Mouse (Mus musculus) liver, adult 2 months (tissue): ENCODE measurements around the gene Map3k1. TPM values are rescaled to one million over a fixed set of nuclear protein-coding genes. Genes with fewer than 3 reads are reported as not detected.

Experiments used
- DNase-seq: peaks from one replicate; pipeline ENCODE4 v3.0.0-alpha.2; 2011; ENCODE audit warnings: low read depth, low spot score; ENCODE audit errors: extremely low read depth
- H3K27ac ChIP-seq: fragments of 200-500 bp; replicated peaks from 2 replicates; pipeline ENCODE4 v1.5.1; 2012; ENCODE audit warnings: low read depth, mild to moderate bottlenecking, control low read depth, inconsistent platforms, low read length; ENCODE audit not compliant: insufficient read depth
- H3K27me3 ChIP-seq: fragments of 200-500 bp; 2 replicates; pipeline ENCODE4 v1.6.1; 2012; ENCODE audit warnings: mild to moderate bottlenecking, moderate library complexity, low read length, inconsistent platforms; ENCODE audit not compliant: control insufficient read depth, insufficient read depth
- H3K36me3 ChIP-seq: fragments of 200-500 bp; 2 replicates; pipeline ENCODE4 v1.6.1; 2012; ENCODE audit warnings: low read length, inconsistent platforms; ENCODE audit not compliant: control insufficient read depth, insufficient read depth
- H3K4me1 ChIP-seq: fragments of 200-500 bp; 2 replicates; pipeline ENCODE4 v1.6.1; 2011; ENCODE audit warnings: low read length; ENCODE audit not compliant: control insufficient read depth, insufficient read depth
- H3K4me3 ChIP-seq: fragments of 200-500 bp; 2 replicates; pipeline ENCODE4 v1.5.1; 2011; ENCODE audit warnings: low read depth, mild to moderate bottlenecking, control low read depth, low read length, moderate library complexity; ENCODE audit not compliant: insufficient read depth
- H3K79me2 ChIP-seq: fragments of 200-500 bp; 2 replicates; pipeline ENCODE4 v1.6.1; 2012; ENCODE audit warnings: inconsistent platforms, mild to moderate bottlenecking, low read length, moderate library complexity; ENCODE audit not compliant: control insufficient read depth, insufficient read depth
- H3K9ac ChIP-seq: fragments of 200-500 bp; 2 replicates; pipeline ENCODE4 v1.6.1; 2012; ENCODE audit warnings: low read depth, mild to moderate bottlenecking, control low read depth, inconsistent platforms, low read length
- CTCF ChIP-seq: fragments of 200-500 bp; IDR thresholded peaks from 2 replicates; pipeline ENCODE4 v1.5.1; 2011; ENCODE audit warnings: low read depth, low read length, control low read depth
- POLR2A ChIP-seq: fragments of 200-500 bp; IDR thresholded peaks from 2 replicates; pipeline ENCODE4 v1.6.1; 2011; ENCODE audit warnings: low read length, control low read depth; ENCODE audit not compliant: insufficient read depth; ENCODE audit errors: extremely low read depth
- WGBS: fragments of 180-500 bp; shearing (Covaris S2); methylation state at CpG from one replicate; pipeline ENCODE4 v1.1.7; 2018; 5-methylcytosine and 5-hydroxymethylcytosine counted together
- polyA plus RNA-seq: library from polyadenylated mRNA; depleted of rRNA; stranded (reverse); fragments of >200 nt; gene quantifications from 2 replicates; pipeline ENCODE4 v1.2.3, GENCODE M21; 2012
- total RNA-seq: library from RNA; depleted of rRNA; stranded (reverse); fragments of >200 nt; gene quantifications from 2 replicates; pipeline ENCODE4 v1.2.3, GENCODE M21; 2014

Map3k1 gene
- total and polyA plus RNA-seq, 2 experiments, result 4.5 to 7.9 TPM

- 79% methylated on average over 7 of the region's 7 CpGs for WGBS
- H3K4me1 ChIP-seq, result no peaks in the 10 kb centered on the region
These were observed 67.4 kb downstream of the Map3k1 start for GRCm38 (mm10) chr13:111741204-111741990.

DNA sequence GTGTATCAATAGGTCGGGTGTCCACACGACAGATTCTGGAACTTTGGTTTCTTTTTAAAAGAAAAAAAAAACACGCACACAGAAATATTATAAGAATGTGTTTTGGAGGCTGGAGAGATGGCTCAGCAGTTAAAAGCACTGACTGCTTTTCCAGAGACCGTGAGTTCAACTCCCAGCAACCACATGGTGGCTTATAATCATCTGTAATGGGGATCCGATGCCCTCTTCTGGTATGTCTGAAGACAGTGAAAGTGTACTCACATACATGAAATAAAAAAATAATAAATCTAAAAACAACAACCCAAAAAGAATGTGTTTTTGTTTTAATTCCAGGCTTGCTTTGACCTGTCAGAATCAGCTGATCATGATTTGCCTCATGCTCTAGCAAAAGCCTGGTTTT is 81.9 kb downstream of the Map3k1 start:
- no peaks in the 10 kb centered on the region for H3K27me3 ChIP-seq
- 98% methylated on average over 5 of the region's 5 CpGs for WGBS
- no peak for DNase-seq
- H3K4me1 ChIP-seq, result peaks cover 6% of the 10 kb centered on the region; the same call in 1 of the 2 replicates
- no peak overlapping the region for H3K4me3 ChIP-seq
- H3K79me2 ChIP-seq, result no peaks in the 10 kb centered on the region
- H3K27ac ChIP-seq, result no peak overlapping the region
- H3K9ac ChIP-seq, result no peak overlapping the region
- TF ChIP-seq POLR2A (no peak), CTCF (no peak)
- H3K36me3 ChIP-seq, result no peaks in the 10 kb centered on the region

More at GRCm38 (mm10) chr13:111741204-111741990, 67.4 kb downstream of the Map3k1 start:
- Histone ChIP-seq H3K4me3 (no peak overlapping the region), H3K36me3 (no peaks in the 10 kb centered on the region), H3K27ac (no peak overlapping the region), H3K27me3 (no peaks in the 10 kb centered on the region), H3K9ac (no peak overlapping the region), H3K79me2 (no peaks in the 10 kb centered on the region)
- no peak for TF ChIP-seq POLR2A
- TF ChIP-seq CTCF, result no peak
- DNase-seq, result no peak

- H3K27me3 ChIP-seq, result no peaks in the 10 kb centered on the region
- peak; percentile 86 for DNase-seq
- peaks cover 6% of the 10 kb centered on the region; the same call in 1 of the 2 replicates for H3K4me1 ChIP-seq
- H3K36me3 ChIP-seq, result no peaks in the 10 kb centered on the region
- WGBS, result under 1% methylated on average over 64 of the region's 65 CpGs
- TF ChIP-seq CTCF, result no peak
- TF ChIP-seq POLR2A, result peak; percentile 54
- no peaks in the 10 kb centered on the region for H3K79me2 ChIP-seq
- peak overlapping the region; percentile 55 for H3K27ac ChIP-seq
- peak overlapping the region; percentile 69 for H3K9ac ChIP-seq
- peak overlapping the region; percentile 65 for H3K4me3 ChIP-seq
These were observed 83.4 kb downstream of the Map3k1 start for GRCm38 (mm10) chr13:111725165-111726077.

- DNase-seq, result no peak
- H3K27ac ChIP-seq, result no peak overlapping the region
- WGBS, result under 1% methylated on average over 18 of the region's 18 CpGs
These were observed 84.0 kb downstream of the Map3k1 start for GRCm38 (mm10) chr13:111724811-111725164.

GRCm38 (mm10) chr13:111719726-111720125 is 89.1 kb downstream of the Map3k1 start:
- WGBS, result 65% methylated on average over 9 of the region's 9 CpGs

More at GRCm38 (mm10) chr13:111724811-111725164, 84.0 kb downstream of the Map3k1 start:
- no peaks in the 10 kb centered on the region for H3K79me2 ChIP-seq
- H3K9ac ChIP-seq, result peak overlapping the region; percentile 27
- TF ChIP-seq CTCF (no peak), POLR2A (no peak)
- no peaks in the 10 kb centered on the region for H3K36me3 ChIP-seq
- peaks cover 6% of the 10 kb centered on the region; the same call in 1 of the 2 replicates for H3K4me1 ChIP-seq
- H3K4me3 ChIP-seq, result peak overlapping the region; percentile 65
- no peaks in the 10 kb centered on the region for H3K27me3 ChIP-seq

More at GRCm38 (mm10) chr13:111719726-111720125, 89.1 kb downstream of the Map3k1 start:
- H3K27me3 ChIP-seq, result no peaks in the 10 kb centered on the region
- DNase-seq, result no peak
- H3K4me1 ChIP-seq, result peaks cover 2% of the 10 kb centered on the region; the same call in 1 of the 2 replicates
- H3K9ac ChIP-seq, result no peak overlapping the region
- TF ChIP-seq CTCF (no peak), POLR2A (no peak)
- no peaks in the 10 kb centered on the region for H3K79me2 ChIP-seq
- H3K4me3 ChIP-seq, result no peak overlapping the region
- H3K36me3 ChIP-seq, result peaks cover 21% of the 10 kb centered on the region
- no peak overlapping the region for H3K27ac ChIP-seq
